Mouse (Mus musculus) layer of hippocampus, adult 2 months (tissue): Measurements from ENCODE around the gene Gm28053. TPM values are rescaled to one million over a fixed set of nuclear protein-coding genes. Genes with fewer than 3 reads are reported as not detected.

ENCODE experiments used
- DNase-seq, 2 experiments: peaks; one replicate each; pipeline ENCODE4 v3.0.0; 2022; ENCODE audit warnings: low spot score in 2 of 2
- H3K27ac ChIP-seq: fragments of 200-600 bp; 2 replicates; pipeline ENCODE4 v1.8.1; 2022
- H3K4me3 ChIP-seq: fragments of 200-600 bp; 2 replicates; pipeline ENCODE4 v1.8.1; 2022; ENCODE audit warnings: mild to moderate bottlenecking
- CTCF ChIP-seq: fragments of 200-600 bp; conservative IDR thresholded peaks from 2 replicates; pipeline ENCODE4 v1.8.1; 2022; ENCODE audit warnings: antibody characterized with exemption, mild to moderate bottlenecking, moderate library complexity
- long read RNA-seq, 2 experiments: library from polyadenylated mRNA; stranded (forward); transcript quantifications; one replicate each; pipeline ENCODE4 v2.0.0; 2021; ENCODE audit warnings: borderline mapping rate in 2 of 2
- total RNA-seq, 2 experiments: library from RNA; stranded (reverse); gene quantifications; 2 replicates each; pipeline ENCODE4 v1.2.3; 2021

Gene Gm28053
- total RNA-seq = not detected
- long read RNA-seq, experiment 1 = 0 reads
- long read RNA-seq, experiment 2 = 0 reads

DNA sequence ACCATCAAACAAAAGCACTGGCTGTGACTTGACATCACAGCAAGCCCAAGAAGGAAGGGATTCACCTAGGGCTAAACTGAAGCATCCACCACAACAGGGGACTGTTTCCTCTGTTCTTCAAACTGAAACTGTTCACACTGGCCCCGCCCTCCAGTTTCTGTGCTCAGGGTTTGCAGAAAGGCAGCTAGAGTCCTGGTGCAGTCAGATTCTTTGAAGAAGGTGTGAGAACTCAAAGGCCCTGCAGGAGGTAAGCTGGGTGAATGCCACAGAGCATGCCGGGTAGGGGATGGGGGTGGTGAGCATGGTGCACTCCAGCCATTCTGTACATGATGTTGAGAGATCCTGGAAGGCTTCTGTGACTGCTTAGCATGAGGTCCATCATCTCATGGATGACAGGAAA, at the start of gene Gm28053, which contains the start of gene Gimap7:
TSS of gene Gm28053 (plus strand) at position 153 of the 400 bp plus-strand sequence.
TSS of gene Gimap7 (plus strand) at position 167 of the 400 bp plus-strand sequence.
- no peak for DNase-seq
- Histone ChIP-seq H3K4me3 (no peak within 1 kb of the TSS), H3K27ac (no peak within 1 kb of the TSS)
- TF ChIP-seq CTCF = no peak

DNA sequence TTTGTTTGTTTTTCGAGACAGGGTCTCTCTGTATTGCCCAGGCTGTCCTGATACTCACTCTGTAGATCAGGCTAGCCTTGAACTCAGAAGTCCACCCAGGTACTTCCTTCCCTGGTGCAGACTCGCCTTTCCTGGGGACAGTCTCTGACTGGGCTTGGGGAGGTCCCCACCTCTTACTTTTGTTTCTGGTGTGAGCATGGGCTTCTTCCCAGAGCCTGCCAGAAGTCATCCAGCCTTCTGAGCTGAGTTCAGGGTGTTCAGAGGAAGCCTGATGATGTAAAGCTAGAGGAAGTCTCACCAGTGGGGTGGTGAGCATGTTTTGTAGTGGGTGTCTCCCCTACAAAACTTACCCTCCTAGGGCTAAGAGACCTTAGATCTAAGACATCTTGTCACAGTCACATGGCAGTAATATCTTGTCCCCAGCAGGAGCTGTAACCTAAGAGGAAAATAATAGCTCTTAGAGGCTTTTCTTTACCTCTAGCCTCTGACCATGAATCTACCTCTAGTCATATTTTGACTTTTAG, 48.9 kb upstream of the Gm28053 start:
- no peak for TF ChIP-seq CTCF
- Histone ChIP-seq H3K4me3 (no peak overlapping the region), H3K27ac (no peak overlapping the region)
- no peak for DNase-seq

DNA sequence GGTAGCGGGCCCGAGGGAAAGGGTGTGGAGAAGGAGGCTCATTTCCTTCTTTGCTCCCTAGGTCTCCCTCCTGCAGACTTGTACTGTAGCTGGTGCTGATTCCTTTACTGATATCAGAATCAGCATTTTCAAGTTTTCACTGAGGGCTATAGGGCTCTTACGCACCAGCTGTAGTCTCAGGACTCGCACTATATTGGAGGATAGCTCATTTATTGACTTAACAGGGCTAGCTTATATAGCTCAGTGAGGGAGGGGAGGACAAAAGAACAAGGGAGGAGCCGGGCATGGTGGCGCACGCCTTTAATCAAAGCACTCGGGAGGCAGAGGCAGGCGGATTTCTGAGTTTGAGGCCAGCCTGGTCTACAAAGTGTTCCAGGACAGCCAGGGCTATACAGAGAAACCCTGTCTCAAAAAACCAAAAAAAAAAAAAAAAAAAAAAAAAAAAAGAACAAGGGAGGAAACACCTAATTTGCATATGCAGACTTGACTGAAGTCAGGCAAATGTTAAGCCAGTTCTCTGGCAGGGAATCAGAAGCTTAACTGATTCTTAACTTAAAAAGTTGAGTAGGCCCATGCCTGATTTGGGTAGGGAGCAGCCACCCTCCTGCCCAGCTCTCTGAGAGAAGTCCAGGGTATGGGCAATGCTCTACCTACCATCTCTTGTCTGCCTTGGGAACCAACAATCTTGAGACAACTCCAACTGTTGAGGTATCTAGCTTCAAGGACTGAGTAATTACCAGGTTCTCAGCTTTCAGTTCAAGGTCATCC, 43.9 kb upstream of the Gm28053 start:
- no peak for DNase-seq
- TF ChIP-seq CTCF = no peak
- Histone ChIP-seq H3K4me3 (no peak overlapping the region), H3K27ac (no peak overlapping the region)

DNA sequence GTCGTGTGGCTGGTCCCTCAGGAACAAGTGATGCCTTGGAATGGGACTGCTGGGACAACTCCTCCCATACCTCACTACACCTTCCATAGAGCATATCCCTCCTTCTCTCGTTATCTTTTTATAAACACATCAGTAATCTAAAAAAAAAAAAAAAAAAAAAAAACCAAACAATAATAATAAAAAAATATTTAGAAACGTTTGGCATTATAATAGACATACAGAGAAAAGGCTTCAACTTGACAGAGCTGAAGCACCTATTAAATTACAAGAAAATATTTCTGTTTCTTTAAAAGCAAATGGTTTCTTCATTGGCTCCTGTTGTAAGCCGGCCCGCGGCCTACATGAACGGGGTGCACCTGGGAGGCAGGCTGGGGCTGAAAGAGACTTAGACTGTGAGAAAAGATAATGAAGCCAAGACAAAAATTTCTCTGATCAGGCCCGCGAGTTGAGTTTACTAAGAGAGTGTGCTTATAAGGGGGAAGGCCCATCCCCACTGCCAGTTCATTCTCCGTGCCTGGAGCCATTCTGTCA, 42.9 kb upstream of the Gm28053 start:
- no peak for DNase-seq
- H3K4me3 ChIP-seq = no peak overlapping the region; the same call in 1 of the 2 replicates
- no peak for TF ChIP-seq CTCF
- no peak overlapping the region for H3K27ac ChIP-seq

DNA sequence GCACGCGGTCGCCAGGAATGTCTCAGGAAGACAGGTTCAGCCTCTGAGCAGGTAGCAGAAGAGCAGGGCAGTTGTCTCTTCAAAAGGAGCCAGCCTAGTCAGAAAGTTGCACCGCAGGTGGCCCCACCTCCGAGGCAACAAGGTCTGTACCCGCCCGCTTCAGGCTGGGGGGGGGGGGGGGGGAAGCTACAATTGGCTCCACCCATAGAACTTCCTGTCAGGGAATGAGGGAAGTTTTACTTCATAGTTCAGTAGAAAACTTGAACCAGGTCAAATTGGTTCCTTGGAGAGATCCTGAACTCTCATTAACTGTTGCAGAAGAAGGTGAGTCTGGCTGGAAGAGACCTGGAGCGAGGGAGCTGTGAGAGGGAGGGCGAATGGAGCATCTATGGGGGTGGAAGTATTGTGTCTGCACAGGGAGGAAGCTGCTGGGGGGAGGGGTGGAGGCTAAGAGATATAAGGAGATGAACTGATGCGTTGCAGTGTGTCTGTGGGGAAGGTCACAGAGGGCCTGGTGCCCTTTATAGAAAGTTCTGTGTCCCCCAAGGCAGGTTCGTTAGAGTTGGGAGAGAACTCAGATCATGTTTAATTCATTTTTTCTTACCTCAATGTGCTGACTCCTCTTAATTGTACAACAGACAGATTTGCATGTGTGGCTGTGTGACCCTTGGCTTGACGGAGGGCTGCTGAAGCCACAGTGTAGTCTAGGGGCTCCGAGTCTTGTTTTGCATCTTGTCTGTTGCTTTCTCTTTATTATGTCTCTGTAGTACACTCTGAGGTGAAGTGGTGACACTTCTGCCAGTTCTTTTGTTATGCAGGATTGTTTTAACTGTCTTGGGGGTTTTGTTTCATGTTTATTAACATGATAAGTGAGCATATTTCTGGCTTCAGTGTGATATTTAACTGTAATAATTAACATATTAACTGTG, 42.2 kb upstream of the Gm28053 start, which contains the start of gene Gimap9:
TSS of gene Gimap9 (plus strand) at position 199 of the 929 bp plus-strand sequence.
- no peak for TF ChIP-seq CTCF
- no peak for DNase-seq
- no peak within 1 kb of the TSS for H3K27ac ChIP-seq
- peak within 1 kb of the TSS; percentile 9; the same call in 1 of the 2 replicates for H3K4me3 ChIP-seq

DNA sequence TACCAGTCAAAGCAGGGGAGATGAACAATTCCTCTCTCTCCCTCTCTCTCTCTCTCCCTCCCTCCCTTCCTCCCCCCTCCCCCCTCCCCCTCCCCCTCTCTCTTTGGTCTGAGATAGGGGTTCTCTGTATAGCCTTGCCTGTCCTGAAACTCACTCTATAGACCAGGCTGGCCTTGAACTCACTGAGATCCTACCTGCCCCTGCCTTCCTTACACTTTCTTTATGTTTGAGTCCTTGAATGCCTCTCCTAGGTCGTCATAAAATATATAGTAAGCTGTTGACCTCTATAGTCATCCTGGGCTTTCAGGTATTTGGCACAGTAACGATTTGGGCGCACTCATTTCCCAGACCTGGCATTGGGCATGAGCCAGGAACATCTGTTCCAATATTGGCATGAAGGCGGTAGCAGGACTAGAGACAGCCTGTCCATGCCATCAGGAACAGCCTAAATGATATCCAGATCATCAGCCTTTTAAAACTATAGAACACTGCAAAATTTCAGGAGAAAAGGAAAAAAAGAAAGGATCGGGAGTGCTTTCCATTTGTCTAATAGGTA, 41.5 kb upstream of the Gm28053 start:
- Histone ChIP-seq H3K4me3 (no peak overlapping the region), H3K27ac (no peak overlapping the region)
- no peak for TF ChIP-seq CTCF
- DNase-seq = no peak

DNA sequence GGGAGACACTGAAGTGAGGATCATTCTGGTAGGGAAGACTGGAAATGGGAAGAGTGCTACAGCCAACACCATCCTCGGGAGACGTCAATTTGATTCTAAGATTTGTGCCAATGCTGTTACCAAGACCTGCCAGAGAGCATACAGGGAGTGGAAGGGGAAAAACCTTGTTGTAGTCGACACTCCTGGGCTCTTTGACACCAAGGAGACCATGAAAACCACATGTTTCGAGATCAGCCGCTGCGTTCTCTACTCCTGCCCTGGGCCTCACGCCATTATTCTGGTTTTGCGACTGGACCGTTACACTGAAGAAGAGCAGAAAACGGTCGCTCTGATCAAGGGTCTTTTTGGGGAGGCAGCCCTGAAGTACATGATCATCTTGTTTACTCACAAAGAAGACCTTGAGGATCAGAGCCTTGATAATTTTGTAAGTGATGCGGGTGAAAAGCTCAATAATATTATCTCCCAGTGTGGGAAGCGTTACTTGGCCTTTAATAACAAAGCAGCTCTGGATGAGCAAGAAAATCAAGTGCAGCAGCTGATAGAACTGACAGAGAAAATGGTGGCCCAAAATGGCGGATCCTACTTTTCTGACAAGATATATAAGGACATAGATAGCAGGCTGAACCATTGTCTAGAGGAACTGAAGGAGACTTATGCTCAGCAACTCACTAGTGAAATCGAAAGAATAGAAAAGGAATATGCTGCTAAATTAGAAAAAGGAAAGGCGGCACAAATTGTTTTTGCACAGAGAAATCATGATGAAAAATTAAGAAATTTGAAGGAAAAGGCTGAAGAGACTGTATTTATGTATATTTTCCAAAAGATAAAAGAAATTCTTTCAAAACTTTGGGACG, 40.7 kb upstream of the Gm28053 start:
- H3K4me3 ChIP-seq = no peak overlapping the region
- no peak for TF ChIP-seq CTCF
- DNase-seq = no peak
- no peak overlapping the region for H3K27ac ChIP-seq

DNA sequence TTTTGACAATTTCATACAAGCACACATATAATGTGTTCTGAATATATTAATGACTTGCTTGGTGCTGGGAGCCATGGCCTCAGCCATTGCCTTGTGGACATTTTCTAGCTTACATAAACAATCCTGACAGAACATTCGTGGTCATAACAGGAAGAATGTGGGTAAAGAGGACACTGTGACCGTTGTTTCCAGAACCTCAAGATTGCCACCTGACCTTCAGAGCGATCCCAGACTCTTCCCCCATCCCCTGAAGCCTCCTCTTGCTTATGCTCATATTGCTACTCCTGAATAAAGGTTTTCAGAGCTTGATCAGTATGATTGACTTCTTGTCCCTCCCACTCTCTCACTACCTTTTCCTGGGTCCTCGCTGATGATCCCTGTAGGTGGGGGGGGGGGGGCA, 40.0 kb upstream of the Gm28053 start:
- TF ChIP-seq CTCF = no peak
- no peak overlapping the region for H3K4me3 ChIP-seq
- H3K27ac ChIP-seq = no peak overlapping the region
- DNase-seq = no peak

DNA sequence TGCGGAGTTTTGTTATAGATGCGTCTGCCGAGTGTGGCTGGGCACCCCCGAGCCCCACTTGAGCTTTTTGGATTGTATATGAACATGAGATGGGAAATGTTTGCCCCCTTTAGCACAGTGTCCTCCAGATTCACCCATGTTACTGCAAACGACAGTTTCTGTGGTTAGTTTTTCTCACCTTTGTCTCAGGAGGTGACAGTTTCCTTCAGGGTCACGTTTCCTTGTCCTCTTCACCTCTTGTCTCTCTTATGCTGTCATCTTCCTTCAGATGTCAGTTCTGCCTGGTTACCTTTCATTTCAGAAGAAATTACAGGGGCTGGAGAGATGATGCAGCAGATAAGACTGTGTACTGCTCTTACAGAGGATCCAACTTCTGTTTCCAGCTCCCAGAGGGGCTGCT, 38.7 kb upstream of the Gm28053 start:
- no peak for TF ChIP-seq CTCF
- no peak for DNase-seq

DNA sequence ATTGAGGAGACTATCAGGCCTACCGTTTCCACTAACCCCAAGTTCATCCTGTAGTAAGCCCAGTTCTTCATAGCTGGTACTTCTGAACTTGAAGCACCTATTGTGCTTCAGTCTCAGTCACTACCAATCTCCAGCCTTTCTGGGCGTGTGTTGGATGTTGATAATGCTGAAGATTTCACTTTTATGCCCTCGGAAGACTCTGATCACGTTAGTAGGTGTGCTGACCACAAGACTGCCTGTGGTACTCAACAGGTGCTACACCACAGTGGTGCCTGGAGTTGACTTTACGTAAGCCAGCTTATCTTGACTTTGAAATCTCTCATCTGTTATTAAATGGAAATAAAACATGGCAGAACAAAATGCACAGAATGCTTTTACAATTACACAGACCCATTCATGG, 38.0 kb upstream of the Gm28053 start:
- Histone ChIP-seq H3K4me3 (no peak overlapping the region), H3K27ac (no peak overlapping the region)
- DNase-seq = no peak
- TF ChIP-seq CTCF = no peak

More for the DNA sequence above, 38.7 kb upstream of the Gm28053 start:
- no peak overlapping the region for H3K27ac ChIP-seq
- no peak overlapping the region for H3K4me3 ChIP-seq

DNA sequence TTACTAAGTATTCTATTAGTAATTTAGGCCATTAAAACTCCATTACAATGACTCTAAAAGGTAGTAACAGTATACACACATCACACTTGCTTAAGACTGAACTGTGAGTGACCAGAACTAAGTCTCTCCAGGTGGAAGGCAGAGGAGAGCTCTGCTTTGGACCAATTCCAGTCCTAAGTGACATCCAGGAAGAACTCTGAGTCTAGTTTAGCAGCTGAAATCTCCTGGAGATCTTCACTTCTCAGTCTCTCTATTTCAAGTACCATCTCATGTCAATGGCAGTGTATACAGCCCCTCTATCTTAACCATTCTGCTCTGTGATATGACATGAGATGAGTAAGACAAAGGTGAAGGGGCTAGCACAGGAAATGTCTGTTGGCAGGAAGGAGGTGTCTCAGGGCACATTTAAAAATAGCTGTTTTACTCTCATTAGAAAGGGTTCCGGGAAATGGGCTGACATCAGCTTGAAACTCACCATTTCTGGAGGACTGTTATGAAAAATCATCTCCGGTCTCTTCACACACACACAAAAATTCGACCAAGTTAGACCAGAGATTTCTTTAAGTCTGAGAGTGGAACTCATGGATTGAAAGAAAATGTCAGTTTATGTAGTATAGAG, 36.8 kb upstream of the Gm28053 start:
- TF ChIP-seq CTCF = no peak
- H3K4me3 ChIP-seq = no peak overlapping the region
- DNase-seq = no peak
- no peak overlapping the region for H3K27ac ChIP-seq
